Mouse (Mus musculus): ENCODE measurements around the gene Uhrf1bp1. TPM values are rescaled to one million over a fixed set of nuclear protein-coding genes. Genes with fewer than 3 reads are reported as not detected.

The Uhrf1bp1 gene
- 6.1 and 11.2 TPM in 2 replicates for polyA plus RNA-seq (2012; ENCODE audit: insufficient read depth, insufficient read length, missing spikeins)

DNA sequence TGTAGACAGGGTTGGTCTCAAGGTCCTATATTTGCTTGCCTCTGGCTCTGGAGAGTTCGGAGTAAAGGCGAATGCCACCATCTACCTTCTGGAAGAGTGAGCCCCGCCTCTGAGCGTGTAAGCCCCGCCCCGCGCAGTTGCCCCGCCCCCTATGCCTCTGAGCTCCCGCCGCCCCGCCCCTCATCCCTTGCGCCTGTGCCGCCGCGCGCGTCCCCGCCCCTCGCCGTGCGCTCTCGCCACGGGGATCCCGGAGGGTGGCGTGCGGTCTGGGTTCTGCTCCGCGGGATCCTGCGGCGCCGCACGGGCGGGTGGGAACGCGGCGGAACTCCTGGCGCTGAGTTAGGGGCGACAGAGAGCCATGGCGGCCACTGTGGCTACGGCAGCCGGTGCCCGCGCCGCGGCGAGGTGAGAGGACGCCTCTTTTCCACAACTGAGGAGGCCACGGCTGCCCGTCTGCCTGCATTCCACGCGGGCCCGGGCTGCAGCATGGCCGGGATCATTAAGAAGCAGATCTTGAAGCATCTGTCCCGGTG is at the start of gene Uhrf1bp1:
Gene Uhrf1bp1, plus strand, starts transcription at position 177 of the 533 bp plus-strand sequence.
- H3K27ac ChIP-seq (replicated peaks; ENCODE audit: low read depth, low read length): peak within 1 kb of the TSS; percentile 65
- peaks cover 5% of the 10 kb centered on the region for H3K4me1 ChIP-seq (ENCODE audit: control insufficient read depth, insufficient read depth, insufficient read length, low read length)
- peak within 1 kb of the TSS; percentile 96 for H3K4me3 ChIP-seq (ENCODE audit: insufficient read depth, low read depth, low read length)

DNA sequence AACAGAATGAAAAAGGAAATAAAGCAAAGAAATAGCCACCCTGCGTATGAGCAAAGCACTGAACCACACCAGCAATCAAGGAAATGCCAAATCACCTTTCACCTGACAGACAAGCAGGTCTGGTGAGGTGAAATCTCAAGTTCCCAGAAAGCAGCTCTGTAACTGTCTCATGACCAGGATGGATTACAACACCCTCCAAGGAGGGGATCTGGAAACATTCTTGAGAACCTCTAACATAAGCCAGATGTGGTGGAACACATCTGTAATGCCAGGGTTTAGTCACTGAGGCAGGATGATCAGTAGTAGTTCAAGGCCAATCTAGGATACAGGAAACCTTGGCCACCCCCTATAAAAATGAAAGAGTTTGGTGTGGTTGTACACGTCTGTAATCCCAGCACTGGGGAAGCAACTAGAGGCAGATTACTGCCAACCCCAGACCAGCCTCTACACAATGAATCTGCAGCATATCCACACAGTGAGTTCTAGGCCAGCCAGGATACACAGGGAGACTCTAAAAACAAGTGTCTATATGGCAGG is 48.6 kb upstream of the Uhrf1bp1 start:
- peak overlapping the region; percentile 21 for H3K27ac ChIP-seq (replicated peaks; ENCODE audit: low read depth, low read length)
- no peak overlapping the region for H3K4me3 ChIP-seq (ENCODE audit: insufficient read depth, low read depth, low read length)
- H3K4me1 ChIP-seq (ENCODE audit: control insufficient read depth, insufficient read depth, insufficient read length, low read length): peaks cover 43% of the 10 kb centered on the region

DNA sequence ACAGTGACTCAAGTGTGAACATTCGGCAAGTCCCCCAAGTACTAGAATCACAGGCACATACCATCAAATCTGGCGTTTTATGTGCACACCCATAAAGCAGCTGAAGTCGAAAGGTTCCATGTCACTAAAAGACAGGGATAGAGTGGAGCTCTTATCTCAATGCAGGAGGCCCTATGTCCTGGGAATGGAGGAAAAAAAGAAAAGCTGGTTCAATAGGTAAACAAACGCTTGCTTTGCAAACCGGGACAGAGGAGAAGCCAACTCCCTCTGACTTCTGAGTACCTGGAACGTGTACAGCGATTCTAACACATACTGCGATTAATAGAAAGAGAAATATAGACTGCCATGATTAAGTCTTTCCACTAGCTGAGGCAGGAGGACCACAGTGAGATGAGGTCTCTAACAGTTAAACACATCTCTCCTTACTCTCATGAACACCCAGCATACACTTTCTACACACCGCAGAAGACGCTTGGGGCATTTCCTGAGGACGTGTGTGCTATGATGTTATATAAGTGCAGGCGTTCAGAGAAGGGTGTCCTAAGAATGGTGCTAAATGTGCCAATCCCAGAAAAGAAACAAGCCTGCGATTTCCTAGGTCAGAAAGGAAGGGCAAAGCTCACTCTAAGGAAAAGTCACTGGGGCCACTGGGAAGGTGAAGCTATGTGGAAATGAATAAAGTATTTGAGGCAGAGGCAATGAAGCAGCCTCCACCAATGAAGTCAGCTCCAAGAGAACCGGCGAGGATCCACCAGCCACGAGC is 45.5 kb upstream of the Uhrf1bp1 start:
- Histone ChIP-seq H3K4me3 (ENCODE audit: insufficient read depth, low read depth, low read length) (no peak overlapping the region), H3K4me1 (ENCODE audit: control insufficient read depth, insufficient read depth, insufficient read length, low read length) (peaks cover 31% of the 10 kb centered on the region), H3K27ac (replicated peaks; ENCODE audit: low read depth, low read length) (peak overlapping the region; percentile 82)

DNA sequence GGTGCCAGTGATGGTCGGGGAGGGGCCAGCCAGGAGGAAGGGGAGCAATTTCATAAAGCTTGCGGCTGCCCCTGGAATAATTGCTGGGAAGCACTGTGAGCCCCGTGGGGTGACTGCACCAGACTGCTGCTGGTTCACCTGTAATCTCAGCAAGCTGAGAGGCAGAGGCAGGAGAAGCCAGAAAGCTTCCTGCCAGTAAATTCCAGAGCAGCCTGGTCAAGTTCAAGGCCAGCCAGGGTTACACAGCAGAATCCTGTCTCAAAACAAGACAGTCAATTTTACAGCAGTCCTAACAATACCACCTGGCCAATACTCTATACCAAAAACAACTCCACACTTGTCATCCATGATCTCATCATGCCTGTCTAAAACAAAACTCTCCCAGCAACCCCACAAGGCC is 44.3 kb upstream of the Uhrf1bp1 start:
- Histone ChIP-seq H3K27ac (replicated peaks; ENCODE audit: low read depth, low read length) (peak overlapping the region; percentile 82), H3K4me3 (ENCODE audit: insufficient read depth, low read depth, low read length) (no peak overlapping the region), H3K4me1 (ENCODE audit: control insufficient read depth, insufficient read depth, insufficient read length, low read length) (peaks cover 26% of the 10 kb centered on the region)

DNA sequence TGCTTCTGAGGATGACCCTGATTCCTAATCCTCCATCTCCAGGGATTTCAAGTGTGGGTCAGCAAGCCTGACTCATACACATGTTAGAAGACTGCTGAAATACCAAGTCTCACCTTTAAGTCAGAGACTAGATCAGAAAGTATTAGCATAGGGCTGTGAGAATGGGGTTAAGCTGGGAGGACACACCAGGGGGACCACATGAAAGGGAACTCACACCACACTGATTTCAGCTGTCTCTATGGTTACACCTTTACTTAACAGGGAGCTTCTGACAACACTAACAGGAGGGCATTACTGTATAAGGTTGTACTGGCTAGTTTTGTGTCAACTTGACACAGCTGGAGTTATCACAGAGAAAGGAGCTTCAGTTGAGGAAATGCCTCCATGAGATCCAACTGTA is 41.6 kb upstream of the Uhrf1bp1 start:
- no peak overlapping the region for H3K4me3 ChIP-seq (ENCODE audit: insufficient read depth, low read depth, low read length)
- H3K4me1 ChIP-seq (ENCODE audit: control insufficient read depth, insufficient read depth, insufficient read length, low read length): peaks cover 32% of the 10 kb centered on the region

DNA sequence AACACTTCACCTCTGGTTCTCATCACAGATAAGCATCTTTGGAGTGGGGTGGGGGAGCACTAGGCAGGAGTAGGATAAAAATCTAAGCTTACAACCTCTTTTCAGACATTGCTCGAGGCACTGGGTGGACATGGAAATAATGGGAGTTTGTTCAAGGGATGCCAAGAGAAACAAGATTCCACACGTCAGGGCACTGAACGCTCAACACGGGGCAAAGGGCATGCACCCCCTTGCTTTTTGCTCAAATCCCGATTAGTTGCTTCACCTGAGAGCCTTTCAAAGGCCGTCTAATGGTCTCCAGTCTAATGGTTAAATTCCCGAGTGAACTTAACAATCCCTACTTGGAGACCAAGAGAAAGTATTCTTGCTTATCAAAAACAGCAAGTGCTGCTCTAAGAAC is 37.2 kb upstream of the Uhrf1bp1 start:
- Histone ChIP-seq H3K4me3 (ENCODE audit: insufficient read depth, low read depth, low read length) (peak overlapping the region; percentile 92), H3K4me1 (ENCODE audit: control insufficient read depth, insufficient read depth, insufficient read length, low read length) (peaks cover 20% of the 10 kb centered on the region), H3K27ac (replicated peaks; ENCODE audit: low read depth, low read length) (peak overlapping the region; percentile 83)

More for the DNA sequence above, 41.6 kb upstream of the Uhrf1bp1 start:
- 0 out of 2 replicates have a peak overlapping the region, but pooled peaks have one; percentile 12 for H3K27ac ChIP-seq (replicated peaks; ENCODE audit: low read depth, low read length)

DNA sequence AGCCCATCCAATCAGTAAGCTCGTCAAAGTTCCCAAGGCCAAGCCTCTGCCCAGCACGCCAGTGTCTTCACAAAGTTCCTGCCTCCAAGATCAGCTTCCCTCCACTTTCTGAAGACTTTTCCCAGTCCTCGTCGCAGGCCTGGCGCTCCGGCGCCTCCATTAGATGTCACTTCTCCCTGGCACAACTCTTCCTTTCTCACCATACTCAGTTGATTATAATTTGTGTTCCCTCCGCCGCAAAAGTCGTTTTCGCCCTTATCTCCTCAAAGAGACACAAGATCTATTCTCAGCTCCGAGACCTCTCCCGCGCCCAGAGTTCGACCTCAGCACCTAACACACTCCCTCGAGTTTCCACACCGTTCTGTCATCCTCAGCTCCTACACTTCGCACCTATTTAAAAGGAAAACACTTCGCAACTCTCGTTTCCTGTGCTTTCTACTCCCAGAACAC is 36.7 kb upstream of the Uhrf1bp1 start:
- Histone ChIP-seq H3K4me3 (ENCODE audit: insufficient read depth, low read depth, low read length) (peak overlapping the region; percentile 92), H3K27ac (replicated peaks; ENCODE audit: low read depth, low read length) (peak overlapping the region; percentile 83), H3K4me1 (ENCODE audit: control insufficient read depth, insufficient read depth, insufficient read length, low read length) (peaks cover 20% of the 10 kb centered on the region)

DNA sequence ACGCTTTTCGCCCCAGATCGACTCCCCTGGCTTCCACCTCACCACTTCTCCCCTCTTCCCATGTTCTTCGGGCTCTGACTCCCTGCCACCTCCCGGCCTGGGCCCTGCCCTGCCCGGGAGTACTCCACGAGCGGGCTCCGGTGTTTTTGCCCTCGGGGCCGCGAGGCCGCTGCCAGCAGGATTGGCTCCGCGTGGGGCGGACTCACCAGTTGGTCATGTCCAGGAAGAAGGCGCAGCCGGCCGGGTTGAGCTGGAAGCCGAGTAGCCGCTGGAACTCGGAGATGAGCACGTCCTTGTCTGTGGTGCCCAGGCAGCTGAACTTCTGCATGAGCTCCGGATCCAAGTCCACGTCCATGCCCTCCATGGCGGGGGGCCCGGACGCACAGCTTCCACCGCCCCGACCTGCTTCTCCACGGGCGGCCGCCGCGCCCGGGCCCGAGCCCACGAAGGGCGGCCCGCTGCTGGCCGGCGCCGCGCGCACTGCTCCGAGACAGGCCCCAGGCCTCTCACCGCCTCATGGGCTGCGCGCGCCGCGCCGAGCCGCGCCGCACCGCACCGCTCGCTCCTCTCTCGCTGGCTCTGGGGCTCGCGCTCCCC is 36.2 kb upstream of the Uhrf1bp1 start:
- Histone ChIP-seq H3K4me3 (ENCODE audit: insufficient read depth, low read depth, low read length) (peak overlapping the region; percentile 92), H3K4me1 (ENCODE audit: control insufficient read depth, insufficient read depth, insufficient read length, low read length) (peaks cover 20% of the 10 kb centered on the region), H3K27ac (replicated peaks; ENCODE audit: low read depth, low read length) (peak overlapping the region; percentile 83)

DNA sequence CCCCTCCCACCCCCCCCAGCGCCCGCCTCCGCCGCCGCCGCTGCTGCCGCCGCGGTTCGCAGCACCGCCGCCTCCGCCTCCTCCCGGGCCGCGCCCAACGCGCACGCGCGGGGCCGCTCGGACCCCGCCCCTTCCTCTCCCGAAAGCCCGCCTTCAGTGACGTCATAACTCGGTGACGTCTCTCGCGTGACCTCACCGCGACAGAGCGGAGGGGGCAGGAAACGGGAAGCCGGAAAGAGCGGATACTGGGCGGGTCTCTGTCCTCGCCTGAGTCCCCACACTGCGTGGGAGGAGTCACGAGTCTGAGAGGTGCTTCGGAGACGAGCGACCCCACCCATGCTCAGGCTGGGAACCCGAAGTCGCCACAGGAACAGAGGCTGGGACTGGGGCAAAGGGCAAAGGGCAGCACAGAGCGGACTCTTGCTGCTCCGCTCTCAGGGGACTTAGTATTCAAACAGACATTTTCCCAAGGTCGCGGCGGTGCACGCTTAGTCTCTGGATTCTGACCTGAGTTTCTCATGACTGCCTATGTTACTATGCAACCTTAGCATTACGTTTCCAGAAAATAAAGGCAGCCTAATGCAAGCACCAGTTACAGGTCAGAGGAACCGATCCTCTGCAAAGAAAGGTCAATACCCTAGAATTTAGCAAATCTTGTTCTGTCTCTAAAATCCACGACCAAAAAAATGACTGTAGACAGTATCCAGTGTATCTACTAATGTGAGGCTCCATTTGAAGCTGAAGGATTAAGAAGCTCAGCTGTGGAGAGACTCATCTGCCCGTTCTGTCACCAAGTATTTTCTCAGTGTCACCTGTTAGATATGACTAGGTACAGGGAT is 35.5 kb upstream of the Uhrf1bp1 start, which contains the start of gene D17Wsu92e:
Gene D17Wsu92e, minus strand, starts transcription at position 81 of the 839 bp plus-strand sequence.
- Histone ChIP-seq H3K4me1 (ENCODE audit: control insufficient read depth, insufficient read depth, insufficient read length, low read length) (peaks cover 17% of the 10 kb centered on the region), H3K4me3 (ENCODE audit: insufficient read depth, low read depth, low read length) (peak within 1 kb of the TSS; percentile 92), H3K27ac (replicated peaks; ENCODE audit: low read depth, low read length) (peak within 1 kb of the TSS; percentile 92)

DNA sequence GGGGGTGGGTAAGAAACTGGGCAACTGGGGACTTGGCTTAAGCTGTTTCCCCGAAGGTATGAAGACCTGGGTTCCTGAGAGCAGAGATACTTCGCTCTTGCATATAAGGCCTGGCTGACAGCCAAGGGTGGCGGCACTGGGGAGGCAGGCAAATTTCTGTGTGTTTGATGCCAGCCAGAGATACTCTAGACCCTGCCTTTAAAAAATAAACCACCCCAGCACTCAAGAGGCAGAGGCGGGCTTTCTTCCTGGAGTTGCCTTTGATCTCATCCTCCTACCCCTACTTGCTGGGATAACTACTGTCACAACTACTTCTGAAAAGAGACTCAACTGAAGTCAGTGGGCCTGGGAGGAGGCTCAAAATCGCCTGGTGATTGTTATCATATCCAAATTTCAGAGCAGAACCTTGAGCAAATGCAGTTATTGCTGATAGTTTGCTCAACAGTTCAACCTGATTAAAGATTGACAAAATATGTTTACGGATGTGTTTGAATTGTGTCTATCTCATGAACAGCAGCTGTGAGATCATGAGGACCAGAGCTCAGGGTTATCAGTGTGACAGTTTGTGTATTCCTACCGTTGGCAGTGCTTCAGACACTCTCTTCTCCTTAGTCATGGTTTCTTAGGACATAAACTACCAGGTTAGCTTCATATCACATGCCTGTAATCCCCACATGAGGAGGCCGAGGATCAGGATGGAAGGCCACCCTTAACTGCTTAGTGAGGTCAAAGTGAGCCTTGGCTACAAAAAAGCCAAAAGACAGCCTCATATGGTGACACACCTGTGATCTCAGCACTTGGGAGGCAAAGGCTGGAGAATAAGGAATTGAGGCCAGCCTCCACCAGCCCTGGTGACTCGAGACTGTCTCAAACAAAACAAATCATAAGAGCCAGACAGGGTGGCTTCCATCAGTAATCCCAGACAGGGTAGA is 34.6 kb upstream of the Uhrf1bp1 start:
- Histone ChIP-seq H3K4me1 (ENCODE audit: control insufficient read depth, insufficient read depth, insufficient read length, low read length) (peaks cover 21% of the 10 kb centered on the region), H3K4me3 (ENCODE audit: insufficient read depth, low read depth, low read length) (peak overlapping the region; percentile 49), H3K27ac (replicated peaks; ENCODE audit: low read depth, low read length) (peak overlapping the region; percentile 92)

DNA sequence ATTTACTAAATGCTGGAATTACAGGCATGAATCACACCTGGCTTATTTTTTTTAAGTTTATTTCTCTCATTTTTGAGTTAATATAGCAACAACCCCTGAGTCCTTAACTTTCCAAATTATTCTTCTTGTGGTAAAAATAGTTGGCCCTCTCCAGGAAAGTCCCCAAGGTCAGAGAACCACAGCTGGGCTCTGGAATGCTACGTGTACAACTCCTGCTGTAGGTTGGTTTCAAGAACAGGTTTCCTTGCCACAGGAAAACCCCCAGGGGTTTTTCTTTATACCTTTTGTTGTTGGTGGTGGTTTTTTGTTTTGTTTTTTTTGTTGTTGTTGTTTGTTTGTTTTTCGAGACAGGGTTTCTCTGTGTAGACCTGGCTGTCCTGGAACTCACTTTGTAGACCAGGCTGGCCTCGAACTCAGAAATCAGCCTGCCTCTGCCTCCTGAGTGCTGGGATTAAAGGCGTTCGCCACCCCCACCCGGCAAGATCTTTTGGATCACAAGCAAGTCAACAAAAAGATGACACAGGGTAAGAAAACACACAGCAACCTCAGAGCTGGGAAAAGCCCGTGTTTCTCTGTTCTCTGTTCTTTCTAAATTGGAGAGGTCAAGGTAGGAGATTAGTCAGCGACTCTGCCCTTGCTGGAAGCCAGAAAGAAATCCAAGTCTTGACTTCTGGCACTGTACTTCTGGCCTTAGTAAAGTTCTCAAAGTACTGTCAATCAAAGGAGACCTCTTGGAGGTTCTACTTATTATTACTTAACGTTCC is 32.9 kb upstream of the Uhrf1bp1 start:
- no peak overlapping the region for H3K4me3 ChIP-seq (ENCODE audit: insufficient read depth, low read depth, low read length)
- H3K4me1 ChIP-seq (ENCODE audit: control insufficient read depth, insufficient read depth, insufficient read length, low read length): peaks cover 18% of the 10 kb centered on the region
- no peak overlapping the region for H3K27ac ChIP-seq (replicated peaks; ENCODE audit: low read depth, low read length)

DNA sequence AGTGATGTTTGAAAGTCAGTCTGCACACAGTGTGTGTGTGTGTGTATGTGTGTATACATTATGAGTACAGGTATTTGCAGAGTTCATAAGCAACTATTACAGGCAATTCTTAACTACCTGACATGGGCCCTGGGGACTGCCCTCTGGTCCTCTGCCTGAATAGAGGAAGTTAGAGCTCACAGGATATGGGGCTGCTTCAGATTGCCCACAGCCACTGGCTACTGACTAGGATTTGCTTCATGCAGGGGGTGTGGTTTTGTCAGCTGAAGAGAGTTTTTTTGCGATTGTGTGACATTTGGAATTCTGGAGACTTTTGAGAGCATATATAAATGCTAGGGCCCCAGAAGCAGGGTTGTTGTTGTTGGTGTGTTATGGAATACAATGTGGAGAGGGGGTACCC is 31.3 kb upstream of the Uhrf1bp1 start:
- Histone ChIP-seq H3K4me1 (ENCODE audit: control insufficient read depth, insufficient read depth, insufficient read length, low read length) (peaks cover 10% of the 10 kb centered on the region; the same call in 1 of the 2 replicates), H3K27ac (replicated peaks; ENCODE audit: low read depth, low read length) (peak overlapping the region; percentile 2; the same call in 1 of the 2 replicates), H3K4me3 (ENCODE audit: insufficient read depth, low read depth, low read length) (no peak overlapping the region)

DNA sequence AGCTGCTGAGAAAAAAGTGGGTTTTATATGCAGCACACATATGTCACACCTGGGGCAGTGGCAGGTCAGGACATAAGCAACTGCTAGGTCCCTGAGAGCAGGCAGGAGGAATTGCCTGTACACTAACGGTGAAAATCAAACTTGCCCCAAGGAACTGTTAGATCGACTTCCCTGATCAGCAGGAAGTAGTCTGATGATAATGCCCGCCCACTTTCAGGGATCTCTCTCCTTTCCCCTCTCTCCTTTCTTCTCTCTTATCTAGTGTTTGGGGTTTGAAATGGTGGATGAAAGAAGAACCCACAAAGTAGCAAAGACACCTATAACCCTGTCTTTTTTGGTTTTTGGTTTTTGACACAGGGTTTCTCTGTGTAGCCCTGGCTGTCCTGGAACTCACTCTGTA is 30.7 kb upstream of the Uhrf1bp1 start:
- H3K27ac ChIP-seq (replicated peaks; ENCODE audit: low read depth, low read length): peak overlapping the region; percentile 38; the same call in 1 of the 2 replicates
- no peak overlapping the region for H3K4me3 ChIP-seq (ENCODE audit: insufficient read depth, low read depth, low read length)
- H3K4me1 ChIP-seq (ENCODE audit: control insufficient read depth, insufficient read depth, insufficient read length, low read length): peaks cover 10% of the 10 kb centered on the region; the same call in 1 of the 2 replicates

Data from brown adipose tissue, adult 24 weeks (tissue).